Mouse (Mus musculus) liver, embryonic 14.5 days (tissue): ENCODE results near the gene Pstk. TPM values are rescaled to one million over a fixed set of nuclear protein-coding genes. Genes with fewer than 3 reads are reported as not detected.
"Not testable (repeated sequence)": the region's sequence is repeated elsewhere in the genome, so short reads cannot be mapped to it uniquely, and the experiment has no call there.

Experiments used
- ATAC-seq: fragments of 200-750 bp; cut with Nextera tagmentation; 2 replicates; pipeline ENCODE4 v1.8.0; 2017; ENCODE audit warnings: moderate number of reproducible peaks, mild to moderate bottlenecking, moderate library complexity; ENCODE audit not compliant: insufficient read depth
- DNase-seq, 3 experiments: peaks; one replicate each; pipeline ENCODE4 v3.0.0-alpha.2; 2012 to 2013; ENCODE audit warnings: low read depth in 3 of 3, low spot score in 3 of 3
- H3K27ac ChIP-seq: fragments of 300-500 bp; sonication (generic); 2 replicates; pipeline ENCODE4 v1.5.1; 2014; ENCODE audit warnings: moderate library complexity, mild to moderate bottlenecking, control low read depth, inconsistent platforms
- H3K27me3 ChIP-seq: fragments of 300-500 bp; sonication (generic); 2 replicates; pipeline ENCODE4 v1.6.1; 2014; ENCODE audit warnings: mild to moderate bottlenecking, low read length, moderate library complexity; ENCODE audit not compliant: control insufficient read depth, insufficient read depth
- H3K36me3 ChIP-seq: fragments of 300-500 bp; sonication (generic); replicated peaks from 2 replicates; pipeline ENCODE4 v1.6.1; 2014; ENCODE audit warnings: low read depth; ENCODE audit not compliant: control insufficient read depth, insufficient read depth
- H3K4me1 ChIP-seq, 2 experiments: fragments of 200-500 bp in 1 of 2; fragments of 300-500 bp in 1 of 2; sonication (generic) in 1 of 2; replicated peaks; 2 replicates each; pipeline ENCODE4 v1.6.1; 2012 to 2014; ENCODE audit warnings: antibody characterized with exemption in 1 of 2, inconsistent platforms in 1 of 2, low read length in 1 of 2; ENCODE audit not compliant: control insufficient read depth in 2 of 2, insufficient read depth in 2 of 2
- H3K4me2 ChIP-seq: fragments of 300-500 bp; sonication (generic); 2 replicates; pipeline ENCODE4 v1.6.1; 2014; ENCODE audit warnings: low read depth, mild to moderate bottlenecking, control low read depth, moderate library complexity
- H3K4me3 ChIP-seq, 2 experiments: fragments of 200-500 bp in 1 of 2; fragments of 300-500 bp in 1 of 2; sonication (generic) in 1 of 2; 2 replicates each; pipeline ENCODE4 v1.5.1; 2012 to 2014; ENCODE audit warnings: low read depth in 2 of 2, low read length in 2 of 2, mild to moderate bottlenecking in 2 of 2, control low read depth in 1 of 2, inconsistent platforms in 1 of 2, moderate library complexity in 1 of 2; ENCODE audit not compliant: insufficient read depth in 1 of 2
- H3K9ac ChIP-seq: fragments of 300-500 bp; sonication (generic); replicated peaks from 2 replicates; pipeline ENCODE4 v1.6.1; 2014; ENCODE audit warnings: mild to moderate bottlenecking, control low read depth, moderate library complexity
- H3K9me3 ChIP-seq: fragments of 300-500 bp; sonication (generic); 2 replicates; pipeline ENCODE4 v1.6.1; 2016; ENCODE audit warnings: low read length, mixed read lengths; ENCODE audit not compliant: control insufficient read depth
- CTCF ChIP-seq: IDR thresholded peaks from 2 replicates; pipeline ENCODE4 v1.5.1; 2016; ENCODE audit warnings: antibody characterized with exemption, low read depth, control low read depth
- EP300 ChIP-seq: IDR thresholded peaks from 2 replicates; pipeline ENCODE4 v1.6.1; 2016; ENCODE audit warnings: antibody characterized with exemption, low read depth
- WGBS: fragments of 180-500 bp; shearing (Covaris S2); extraction: QIAGEN DNeasy Blood & Tissue Kit; methylation state at CpG from one replicate; pipeline ENCODE4 v1.1.7; 2014; ENCODE audit not compliant: insufficient replicate concordance; 5-methylcytosine and 5-hydroxymethylcytosine counted together
- polyA plus RNA-seq, 2 experiments: library from polyadenylated mRNA; depleted of rRNA in 1 of 2; stranded (reverse) in 1 of 2; unstranded in 1 of 2; fragments of >200 nt; fragmentation: Nextera tagmentation in 1 of 2; extraction: Ambion mirVana in 1 of 2; gene quantifications; 2 replicates each; pipeline versions ENCODE4 v1.2.1 to v1.2.3; 2012 to 2014

Gene Pstk
- polyA plus RNA-seq, 2 experiments: 14.5 to 22.9 TPM

DNA sequence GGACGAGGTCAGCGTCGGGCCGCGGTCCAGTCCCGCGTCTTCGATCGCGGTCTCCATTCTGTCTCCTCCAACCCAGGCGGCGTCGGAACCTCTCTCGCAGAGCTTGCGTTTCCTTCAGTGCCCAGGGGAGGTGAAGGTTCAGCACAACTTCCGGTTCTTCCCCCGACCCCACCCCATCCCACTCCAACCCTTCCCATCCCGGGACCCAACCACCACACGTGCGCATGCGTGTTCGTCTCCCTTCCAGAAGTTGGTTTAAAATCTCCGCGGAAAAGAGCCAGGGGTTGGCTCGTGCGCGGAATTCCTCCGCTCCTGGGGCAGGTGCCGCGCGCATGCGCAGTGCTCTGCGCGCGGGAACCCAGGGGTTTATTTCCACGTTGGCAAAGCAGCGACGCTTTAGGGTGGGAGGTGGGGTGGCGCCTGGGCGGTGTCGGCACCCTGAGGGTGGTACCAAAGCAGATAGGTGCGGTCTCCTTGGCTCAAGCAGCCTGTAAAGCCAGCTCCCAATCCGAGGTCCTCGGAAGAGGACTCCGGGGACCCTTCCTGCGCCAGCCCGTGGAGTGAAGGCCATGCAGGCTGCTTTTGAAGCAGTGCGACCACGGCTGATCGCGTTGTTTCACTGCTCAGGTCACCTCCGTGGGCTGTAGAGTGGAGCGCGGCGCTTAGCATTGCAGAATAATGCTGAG is 8.2 kb upstream of the Pstk start, which contains the start of gene 2310057M21Rik:
2310057M21Rik (minus strand) TSS at position 145 of the 686 bp plus-strand sequence.
- H3K36me3 ChIP-seq: peaks cover 10% of the 10 kb centered on the region
- TF ChIP-seq CTCF: no peak; the same call in 1 of the 2 replicates
- TF ChIP-seq EP300: no peak
- peak within 1 kb of the TSS; percentile 74 to 80 for H3K4me3 ChIP-seq
- H3K4me2 ChIP-seq: peak within 1 kb of the TSS; percentile 84
- H3K9me3 ChIP-seq: no peaks in the 10 kb centered on the region
- H3K4me1 ChIP-seq: peaks cover 9 to 13% of the 10 kb centered on the region in 2 experiments
- no peaks in the 10 kb centered on the region for H3K27me3 ChIP-seq
- peak; percentile 95 for ATAC-seq
- under 1% methylated on average over 55 of the region's 55 CpGs for WGBS
- peak; percentile 84 to 86 (median 86) for DNase-seq
- peak within 1 kb of the TSS; percentile 91 for H3K9ac ChIP-seq
- peak within 1 kb of the TSS; percentile 67 for H3K27ac ChIP-seq

DNA sequence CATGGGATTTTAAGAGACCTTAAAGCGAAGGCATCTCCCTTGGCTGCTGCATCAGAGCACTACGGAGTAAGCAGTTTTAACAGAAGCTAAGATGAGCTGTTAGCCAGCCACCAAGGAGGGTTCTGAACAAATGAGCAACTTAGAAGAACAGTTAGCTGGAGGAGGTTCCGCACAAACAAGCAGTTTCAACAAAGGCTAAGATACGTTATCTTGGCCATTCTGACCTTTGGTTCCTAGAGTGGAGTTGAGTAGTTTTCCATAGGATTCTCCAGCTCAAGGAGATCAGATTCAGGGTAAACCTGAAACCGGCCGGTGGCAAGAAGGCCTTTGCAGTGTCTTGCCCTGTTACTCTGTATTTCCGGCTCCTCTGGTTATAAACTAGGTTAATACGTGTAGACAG is 6.8 kb upstream of the Pstk start:
- Histone ChIP-seq H3K4me1 (peaks cover 9 to 13% of the 10 kb centered on the region in 2 experiments), H3K27ac (no peak overlapping the region), H3K9me3 (no peaks in the 10 kb centered on the region), H3K9ac (no peak overlapping the region), H3K4me3 (no peak overlapping the region), H3K4me2 (no peak overlapping the region), H3K27me3 (no peaks in the 10 kb centered on the region), H3K36me3 (peaks cover 3% of the 10 kb centered on the region)
- WGBS: 88% methylated on average over 8 of the region's 8 CpGs
- TF ChIP-seq CTCF (no peak), EP300 (no peak)
- no peak for ATAC-seq
- no peak for DNase-seq

- Histone ChIP-seq H3K9me3 (no peaks in the 10 kb centered on the region), H3K27me3 (no peaks in the 10 kb centered on the region), H3K4me2 (peak overlapping the region; percentile 91), H3K36me3 (no peaks in the 10 kb centered on the region), H3K4me3 (peak overlapping the region; percentile 63 to 72), H3K9ac (peak overlapping the region; percentile 70), H3K4me1 (peaks cover 2 to 10% of the 10 kb centered on the region in 2 experiments), H3K27ac (peak overlapping the region; percentile 41)
- ATAC-seq: peak; percentile 62; the same call in 1 of the 2 replicates
- TF ChIP-seq CTCF (no peak), EP300 (no peak)
- WGBS: 5% methylated on average over 9 of the region's 9 CpGs
- DNase-seq: no peak
These were observed 524 bp downstream of the Pstk start for GRCm38 (mm10) chr7:131371470-131371860.

DNA sequence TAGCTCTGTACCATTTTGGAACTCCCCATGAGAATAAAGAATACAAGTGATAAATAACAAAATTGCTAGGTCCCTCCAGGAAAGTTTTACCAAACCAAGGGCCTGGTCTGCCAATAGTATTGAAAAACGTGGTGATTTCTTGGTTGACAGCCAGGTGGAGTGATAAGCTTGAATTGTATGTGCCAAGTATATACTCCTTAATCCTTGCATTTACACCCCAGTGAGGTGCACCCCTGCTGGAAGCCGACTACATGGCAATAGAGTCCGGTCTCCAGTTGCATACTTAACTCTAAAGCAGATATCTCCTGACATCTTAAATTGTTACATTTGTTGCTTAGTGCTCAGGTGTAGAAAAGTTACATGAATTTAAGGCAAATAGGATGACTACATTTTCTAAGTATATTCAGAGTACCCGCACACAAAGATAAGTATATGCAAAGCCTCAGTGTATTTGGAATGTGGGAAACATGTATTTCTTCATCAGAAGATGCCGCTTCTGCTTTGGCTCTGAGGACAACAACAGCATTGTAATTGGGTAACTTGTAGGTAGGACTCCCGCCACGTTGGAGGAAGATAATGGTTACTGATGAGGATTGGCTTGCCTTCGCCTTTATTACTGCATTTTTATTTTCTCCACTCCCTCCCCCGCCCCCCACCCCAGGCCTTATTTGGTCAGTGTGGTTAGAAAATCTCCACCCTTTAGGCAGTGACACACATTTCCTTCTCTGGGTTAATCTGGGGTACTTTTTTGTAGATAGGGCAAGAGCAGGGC is 1.1 kb downstream of the Pstk start:
- Histone ChIP-seq H3K27ac (no peak overlapping the region), H3K4me1 (peaks cover 2 to 10% of the 10 kb centered on the region in 2 experiments), H3K36me3 (no peaks in the 10 kb centered on the region), H3K4me2 (peak overlapping the region; percentile 91), H3K4me3 (peak overlapping the region in 1 of 2 experiments; percentile 63; a peak in 2 of 4 replicates), H3K9me3 (no peaks in the 10 kb centered on the region), H3K27me3 (no peaks in the 10 kb centered on the region), H3K9ac (peak overlapping the region; percentile 70)
- ATAC-seq (no peak), DNase-seq (peak in 1 of 3 experiments; percentile 35)
- 32% methylated on average over 9 of the region's 9 CpGs for WGBS
- TF ChIP-seq EP300 (no peak), CTCF (peak; percentile 36; the same call in 1 of the 2 replicates)

GRCm38 (mm10) chr7:131391761-131392160 is 20.8 kb downstream of the Pstk start:
- not testable (repeated sequence) for H3K4me1 ChIP-seq, H3K27ac ChIP-seq, H3K27me3 ChIP-seq, H3K9me3 ChIP-seq, H3K4me3 ChIP-seq, ATAC-seq, H3K4me2 ChIP-seq, H3K9ac ChIP-seq, DNase-seq
- WGBS: 81% methylated on average over 6 of the region's 7 CpGs
- peaks cover 21% of the 10 kb centered on the region for H3K36me3 ChIP-seq
